Comparison of ENCODE assay signal across 19 mouse cellular contexts in the genomic region with DNA sequence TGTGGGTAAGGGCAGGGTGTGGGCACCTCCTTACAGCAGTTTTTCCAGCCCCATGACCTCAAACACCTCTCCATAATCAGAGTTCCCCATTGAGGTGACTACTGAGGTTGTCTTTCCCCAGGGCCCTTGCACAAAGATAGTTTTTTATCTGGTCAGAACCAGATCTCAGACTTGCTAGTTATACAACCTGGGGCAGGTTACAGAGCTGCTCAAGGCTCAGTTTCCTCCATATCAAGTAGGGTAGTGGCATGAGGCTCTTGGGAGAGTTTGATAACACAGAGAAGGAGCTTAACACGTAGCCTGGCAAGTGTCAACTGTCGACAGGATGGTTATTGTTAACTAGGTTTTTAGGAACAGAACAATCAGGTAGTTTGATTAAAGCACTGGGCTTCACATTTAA. TPM values are rescaled to one million over a fixed set of nuclear protein-coding genes. Genes with fewer than 3 reads are reported as not detected.
A peak's percentile ranks its signal among the peaks of the same experiment; 100 is the strongest.
DNase-seq lines count a peak whose midpoint lies in the region; ATAC-seq and TF ChIP-seq lines count a peak whose summit lies in the region.
"Had no signal": no experiment of that assay in that cellular context is flagged by ENCODE, and none has a peak within 500 bp of the region (broad histone marks: within the 10 kb centered on the region; RNA-seq: fewer than 3 reads in every experiment).

No protein-coding gene starts in this region.

- no peak for TF ChIP-seq RAD21 in MEL (IDR thresholded peaks at IDR 0.05; ENCODE audit: low read depth, low read length)

- TF ChIP-seq EP300 in MEL (IDR thresholded peaks at IDR 0.05; ENCODE audit: low read depth in 1 of 2, low read length in 2 of 2): no peak
- TF ChIP-seq EP300 in liver, postnatal 0 days (IDR thresholded peaks at IDR 0.05; ENCODE audit: low read depth): peak; percentile 58

- no peaks in the 10 kb centered on the region for H3K36me3 ChIP-seq in heart, embryonic 10.5 days
- no peaks in the 10 kb centered on the region for H3K36me3 ChIP-seq in heart, embryonic 12.5 days
- peaks cover 0 to 52% of the 10 kb centered on the region in 2 experiments; a peak in 2 of 4 replicates for H3K36me3 ChIP-seq in MEL (ENCODE audit: control insufficient read depth in 1 of 2, insufficient read depth in 2 of 2, low read length in 2 of 2)
- H3K36me3 ChIP-seq in liver, embryonic 13.5 days: no peaks in the 10 kb centered on the region
- no peaks in the 10 kb centered on the region for H3K36me3 ChIP-seq in liver, postnatal 0 days (replicated peaks; ENCODE audit: insufficient read depth, low read length)
- no peaks in the 10 kb centered on the region for H3K36me3 ChIP-seq in kidney, embryonic 16.5 days (ENCODE audit: insufficient read depth, low read length)
- H3K36me3 ChIP-seq: embryonic facial prominence, embryonic 10.5 days had no signal

- H3K9ac ChIP-seq in heart, embryonic 12.5 days: no peak overlapping the region
- H3K9ac ChIP-seq in MEL (ENCODE audit: control insufficient read depth, low read depth, low read length, poor library complexity, severe bottlenecking): no peak overlapping the region
- H3K9ac ChIP-seq in liver, embryonic 13.5 days: peak overlapping the region; percentile 26
- H3K9ac ChIP-seq in liver, postnatal 0 days (replicated peaks): no peak overlapping the region
- no peak overlapping the region for H3K9ac ChIP-seq in kidney, embryonic 16.5 days (replicated peaks; ENCODE audit: low read length)

- peaks cover 46% of the 10 kb centered on the region for H3K27me3 ChIP-seq in heart, embryonic 10.5 days (ENCODE audit: insufficient read depth, poor library complexity, severe bottlenecking)
- peaks cover 49% of the 10 kb centered on the region for H3K27me3 ChIP-seq in heart, embryonic 12.5 days (replicated peaks)
- H3K27me3 ChIP-seq in MEL (ENCODE audit: control insufficient read depth in 1 of 2, insufficient read depth in 2 of 2, low read length in 2 of 2): no peaks in the 10 kb centered on the region
- peaks cover 11% of the 10 kb centered on the region for H3K27me3 ChIP-seq in liver, embryonic 13.5 days
- no peaks in the 10 kb centered on the region for H3K27me3 ChIP-seq in liver, postnatal 0 days (ENCODE audit: insufficient read depth, low read length)
- no peaks in the 10 kb centered on the region for H3K27me3 ChIP-seq in kidney, embryonic 16.5 days (ENCODE audit: insufficient read depth, low read length)
- H3K27me3 ChIP-seq: CH12.LX had no signal

- no peak for TF ChIP-seq POLR2A in MEL (IDR thresholded peaks at IDR 0.05; ENCODE audit: control insufficient read depth in 1 of 2, insufficient read depth in 1 of 2, low read depth in 1 of 2, low read length in 2 of 2, poor library complexity in 1 of 2)

- no peak for TF ChIP-seq CTCF in MEL (IDR thresholded peaks at IDR 0.05 in 2 of 3, conservative IDR thresholded peaks at IDR 0.05 in 1 of 3; ENCODE audit: control insufficient read depth in 1 of 3, insufficient read depth in 1 of 3, low read depth in 2 of 3, low read length in 3 of 3, poor library complexity in 1 of 3, severe bottlenecking in 1 of 3)
- TF ChIP-seq CTCF in liver, postnatal 0 days (IDR thresholded peaks at IDR 0.05; ENCODE audit: low read depth): no peak

- H3K4me3 ChIP-seq in heart, embryonic 10.5 days: no peak overlapping the region
- H3K4me3 ChIP-seq in heart, embryonic 12.5 days: no peak overlapping the region
- H3K4me3 ChIP-seq in MEL (ENCODE audit: control insufficient read depth in 1 of 2, insufficient read depth in 1 of 2, low read depth in 2 of 2, low read length in 2 of 2): no peak overlapping the region
- H3K4me3 ChIP-seq in liver, embryonic 13.5 days (replicated peaks): no peak overlapping the region
- no peak overlapping the region for H3K4me3 ChIP-seq in liver, postnatal 0 days (ENCODE audit: low read depth, low read length)
- H3K4me3 ChIP-seq in kidney, embryonic 16.5 days (ENCODE audit: low read length): no peak overlapping the region
- H3K4me3 ChIP-seq: embryonic facial prominence, embryonic 10.5 days had no signal

- no peak for ATAC-seq in heart, embryonic 12.5 days (ENCODE audit: insufficient number of reproducible peaks, low FRiP score)
- ATAC-seq in liver, embryonic 13.5 days (ENCODE audit: low read depth): peak; percentile 72
- ATAC-seq in liver, postnatal 0 days: no peak
- no peak for ATAC-seq in kidney, embryonic 16.5 days (ENCODE audit: low FRiP score, low TSS enrichment)
- ATAC-seq: forebrain, embryonic 14.5 days; hindbrain, embryonic 16.5 days had no signal

- H3K79me2 ChIP-seq in MEL (ENCODE audit: control insufficient read depth, insufficient read depth, low read length, poor library complexity): peaks cover 11% of the 10 kb centered on the region

- no peak overlapping the region for H3K4me2 ChIP-seq in heart, embryonic 12.5 days
- no peak overlapping the region for H3K4me2 ChIP-seq in liver, embryonic 13.5 days
- no peak overlapping the region for H3K4me2 ChIP-seq in liver, postnatal 0 days (ENCODE audit: low read depth, low read length)
- no peak overlapping the region for H3K4me2 ChIP-seq in kidney, embryonic 16.5 days (replicated peaks; ENCODE audit: low read depth, low read length)
- H3K4me2 ChIP-seq: heart, embryonic 11.5 days had no signal

- WGBS in heart, embryonic 10.5 days: 16% methylated on average over 2 of the region's 2 CpGs
- 8% methylated on average over 2 of the region's 2 CpGs for WGBS in heart, embryonic 12.5 days
- WGBS in liver, embryonic 13.5 days (ENCODE audit: insufficient replicate concordance): 11% methylated on average over 2 of the region's 2 CpGs
- WGBS in liver, postnatal 0 days (ENCODE audit: insufficient replicate concordance): 43% methylated on average over 2 of the region's 2 CpGs
- WGBS in kidney, embryonic 16.5 days: 51% methylated on average over 2 of the region's 2 CpGs

- peak; percentile 74 for DNase-seq in heart, embryonic 10.5 days (ENCODE audit: low spot score)
- peak; percentile 84 for DNase-seq in MEL (ENCODE audit: low read depth, low spot score)
- DNase-seq in liver, embryonic 13.5 days: no peak
- DNase-seq in liver, postnatal 0 days: no peak
- no peak for DNase-seq in thymus, postnatal 14 days
- DNase-seq: adrenal gland, adult 2 months; adrenal gland, postnatal 25 days; cerebellum, adult 18-20 months; cerebellum, postnatal 10 days; gastrocnemius, postnatal 36 days; heart, adult 18-20 months; heart, postnatal 36 days had no signal

- no peaks in the 10 kb centered on the region for H3K9me3 ChIP-seq in heart, embryonic 10.5 days
- H3K9me3 ChIP-seq in heart, embryonic 12.5 days (replicated peaks): no peaks in the 10 kb centered on the region
- H3K9me3 ChIP-seq in MEL (replicated peaks; ENCODE audit: insufficient read depth, low read length): no peaks in the 10 kb centered on the region
- no peaks in the 10 kb centered on the region for H3K9me3 ChIP-seq in liver, embryonic 13.5 days (replicated peaks)
- H3K9me3 ChIP-seq in liver, postnatal 0 days (ENCODE audit: low read length): no peaks in the 10 kb centered on the region
- H3K9me3 ChIP-seq in kidney, embryonic 16.5 days (ENCODE audit: low read length): no peaks in the 10 kb centered on the region
- H3K9me3 ChIP-seq: embryonic facial prominence, embryonic 10.5 days had no signal

- H3K4me1 ChIP-seq in heart, embryonic 10.5 days: peaks cover 25% of the 10 kb centered on the region
- peaks cover 24% of the 10 kb centered on the region for H3K4me1 ChIP-seq in heart, embryonic 12.5 days (replicated peaks)
- peaks cover 43 to 62% of the 10 kb centered on the region in 2 experiments for H3K4me1 ChIP-seq in MEL (ENCODE audit: control insufficient read depth in 1 of 2, insufficient read depth in 2 of 2, low read length in 2 of 2)
- peaks cover 80% of the 10 kb centered on the region for H3K4me1 ChIP-seq in liver, embryonic 13.5 days (replicated peaks)
- H3K4me1 ChIP-seq in liver, postnatal 0 days (ENCODE audit: insufficient read depth): peaks cover 30% of the 10 kb centered on the region
- no peaks in the 10 kb centered on the region for H3K4me1 ChIP-seq in kidney, embryonic 16.5 days (ENCODE audit: insufficient read depth, low read length)

- no peak overlapping the region for H3K27ac ChIP-seq in heart, embryonic 10.5 days
- H3K27ac ChIP-seq in heart, embryonic 12.5 days (ENCODE audit: poor library complexity, severe bottlenecking): no peak overlapping the region
- H3K27ac ChIP-seq in MEL (ENCODE audit: control insufficient read depth, low read depth, low read length): no peak overlapping the region; the same call in 1 of the 2 replicates
- H3K27ac ChIP-seq in liver, embryonic 13.5 days: peak overlapping the region; percentile 50; the same call in 1 of the 2 replicates
- no peak overlapping the region for H3K27ac ChIP-seq in liver, postnatal 0 days (ENCODE audit: low read depth)
- no peak overlapping the region for H3K27ac ChIP-seq in kidney, embryonic 16.5 days (ENCODE audit: low read length)
- H3K27ac ChIP-seq: embryonic facial prominence, embryonic 10.5 days had no signal

TF ChIP-seq in MEL, 35 proteins besides CTCF, POLR2A, EP300 and RAD21:
- TF ChIP-seq GATA1 (IDR thresholded peaks at IDR 0.05; ENCODE audit: low read depth, low read length) (peak; percentile 86), MYB (IDR thresholded peaks at IDR 0.05; ENCODE audit: low read depth, low read length) (no peak), TAL1 (IDR thresholded peaks at IDR 0.05; ENCODE audit: low read length) (peak; percentile 69)
TF ChIP-seq in MEL: peak in this region for 2.

RNA-seq across cellular contexts. Expression of gene Pdzd8, which starts 9.3 kb away (rescaled TPM):
- polyA plus RNA-seq in heart, embryonic 10.5 days (2016; fragmentation: Nextera tagmentation; extraction: Ambion mirVana): 9.0 and 10.8 TPM in 2 replicates
- 14.1 and 17.0 TPM in 2 replicates for polyA plus RNA-seq in heart, embryonic 12.5 days (2016; fragmentation: Nextera tagmentation; extraction: Ambion mirVana)
- total RNA-seq in MEL (2012; rRNA removed): 49.8 and 52.1 TPM in 2 replicates
- 100 to 1,000 TPM in 1 of 2 experiments, 10 to 100 TPM in 1; 46.4 to 137 TPM for polyA plus RNA-seq in MEL (2012; ENCODE audit: insufficient read depth in 1 of 2, insufficient read length in 2 of 2, low read depth in 1 of 2, low replicate concordance in 2 of 2, missing spikeins in 1 of 2)
- polyA plus RNA-seq in liver, embryonic 13.5 days (2015; fragmentation: Nextera tagmentation; extraction: Ambion mirVana): 3.9 and 4.4 TPM in 2 replicates
- polyA plus RNA-seq in liver, postnatal 0 days (2015; fragmentation: Nextera tagmentation; extraction: Ambion mirVana): 3.1 and 3.4 TPM in 2 replicates
- 8.6 and 8.7 TPM in 2 replicates for polyA plus RNA-seq in kidney, embryonic 16.5 days (2015; fragmentation: Nextera tagmentation; extraction: Ambion mirVana)

RNA-seq across cellular contexts. Expression of gene Rps12-ps3, which starts 32.8 kb away (rescaled TPM):
- polyA plus RNA-seq in heart, embryonic 10.5 days (2016; fragmentation: Nextera tagmentation; extraction: Ambion mirVana): 7.2 and 8.9 TPM in 2 replicates
- polyA plus RNA-seq in heart, embryonic 12.5 days (2016; fragmentation: Nextera tagmentation; extraction: Ambion mirVana): 6.0 TPM in 1 of 2 replicates, not detected in the other
- total RNA-seq in MEL (2012; rRNA removed): 348 and 662 TPM in 2 replicates
- 1,000 to 10,000 TPM in 1 of 2 experiments, not detected in 1; 4,283 TPM for polyA plus RNA-seq in MEL (2012; ENCODE audit: insufficient read depth in 1 of 2, insufficient read length in 2 of 2, low read depth in 1 of 2, low replicate concordance in 2 of 2, missing spikeins in 1 of 2)
- polyA plus RNA-seq in liver, embryonic 13.5 days (2015; fragmentation: Nextera tagmentation; extraction: Ambion mirVana): 14.4 and 21.8 TPM in 2 replicates
- polyA plus RNA-seq in liver, postnatal 0 days (2015; fragmentation: Nextera tagmentation; extraction: Ambion mirVana): 12.3 and 24.8 TPM in 2 replicates
- 22.6 and 54.9 TPM in 2 replicates for polyA plus RNA-seq in kidney, embryonic 16.5 days (2015; fragmentation: Nextera tagmentation; extraction: Ambion mirVana)

Comparison
In these comparisons a context has a peak if more than half of its experiments do, and no peak if none do; other contexts are left out.
1. DNase-seq: peak in heart, embryonic 10.5 days (single experiment) and MEL (single experiment); none in liver, embryonic 13.5 days (single experiment), liver, postnatal 0 days (single experiment) and thymus, postnatal 14 days (single experiment).